Mouse (Mus musculus): ENCODE measurements around the gene Lancl1. TPM values are rescaled to one million over a fixed set of nuclear protein-coding genes. Genes with fewer than 3 reads are reported as not detected.

Gene Lancl1
- 39.5 TPM for polyA plus RNA-seq (2012; fragmentation: generic; extraction: Trizol)
- long read RNA-seq, experiment 1, full-length matches to known transcripts: 44 of 64 reads
- long read RNA-seq, experiment 1, partial matches to known transcripts: 5 of 64 reads
- long read RNA-seq, experiment 1, other reads (novel, unspliced or antisense): 15 of 64 reads
- long read RNA-seq, experiment 2, full-length matches to known transcripts: 108 of 123 reads
- long read RNA-seq, experiment 2, partial matches to known transcripts: 2 of 123 reads
- long read RNA-seq, experiment 2, other reads (novel, unspliced or antisense): 13 of 123 reads

DNA sequence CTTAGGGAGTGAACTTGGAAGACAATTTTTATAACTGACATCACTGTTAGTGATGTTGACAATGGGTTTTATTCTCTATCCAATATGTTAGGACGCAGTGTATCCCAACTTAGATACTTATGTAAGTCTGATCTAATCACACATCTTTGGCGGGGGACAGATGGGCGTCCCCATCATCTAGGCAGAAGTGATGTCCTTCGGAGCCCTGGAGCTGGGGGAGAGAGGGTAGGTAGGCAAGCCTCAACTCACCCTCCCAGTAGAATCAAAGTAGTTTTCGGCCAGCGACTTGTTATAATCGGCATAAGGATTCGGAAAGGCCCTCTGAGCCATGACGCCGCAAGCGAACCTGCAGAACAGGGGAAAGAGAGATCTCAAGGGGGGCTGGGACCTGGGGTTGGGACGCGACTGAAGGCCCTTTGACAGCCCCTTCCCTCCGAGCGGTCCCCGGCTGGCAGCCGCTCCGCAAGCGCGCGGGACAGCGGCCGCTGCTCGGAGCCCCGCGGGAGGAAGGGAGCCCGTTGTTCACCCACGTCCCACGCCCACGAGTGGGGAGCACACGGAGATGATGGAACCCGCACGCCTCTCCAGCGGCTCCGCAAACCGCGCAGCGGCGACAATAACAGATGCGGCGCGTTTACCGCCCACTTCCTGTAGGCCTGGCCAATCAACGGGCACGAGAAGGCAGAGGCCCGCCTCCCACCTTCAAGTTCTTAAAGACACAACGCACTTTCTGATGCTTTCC, at the start of gene Lancl1:
Lancl1 (minus strand) TSS at position 627 of the 742 bp plus-strand sequence.
- no peaks in the 10 kb centered on the region for H3K79me3 ChIP-seq (ENCODE audit: low read depth)
- H3K79me2 ChIP-seq (ENCODE audit: control insufficient read depth, insufficient read depth): no peaks in the 10 kb centered on the region
- no peaks in the 10 kb centered on the region for H3K27me3 ChIP-seq (ENCODE audit: control insufficient read depth, insufficient read depth, insufficient read length)
- TF ChIP-seq CTCF (IDR thresholded peaks at IDR 0.05; ENCODE audit: control insufficient read depth, insufficient read depth, insufficient read length) (no peak), MYOG (IDR thresholded peaks at IDR 0.05; ENCODE audit: control insufficient read depth, extremely low read depth, insufficient read length) (no peak), USF1 (IDR thresholded peaks at IDR 0.05; ENCODE audit: low read depth) (no peak), MAX (IDR thresholded peaks at IDR 0.05) (no peak), FOSL1 (IDR thresholded peaks at IDR 0.05; ENCODE audit: insufficient read depth, low read length, poor library complexity, severe bottlenecking) (no peak), MYOD1 (IDR thresholded peaks at IDR 0.05; ENCODE audit: control insufficient read depth, insufficient read length, low read depth) (no peak), CEBPB (IDR thresholded peaks at IDR 0.05; ENCODE audit: low read depth) (no peak)
- peak within 1 kb of the TSS; percentile 62 for H3ac ChIP-seq (ENCODE audit: control insufficient read depth, insufficient read length, low read depth)
- H3K36me3 ChIP-seq (ENCODE audit: control insufficient read depth, insufficient read depth): peaks cover 13% of the 10 kb centered on the region
- peak within 1 kb of the TSS; percentile 82 for H3K4me3 ChIP-seq (ENCODE audit: insufficient read depth, poor library complexity, severe bottlenecking)

DNA sequence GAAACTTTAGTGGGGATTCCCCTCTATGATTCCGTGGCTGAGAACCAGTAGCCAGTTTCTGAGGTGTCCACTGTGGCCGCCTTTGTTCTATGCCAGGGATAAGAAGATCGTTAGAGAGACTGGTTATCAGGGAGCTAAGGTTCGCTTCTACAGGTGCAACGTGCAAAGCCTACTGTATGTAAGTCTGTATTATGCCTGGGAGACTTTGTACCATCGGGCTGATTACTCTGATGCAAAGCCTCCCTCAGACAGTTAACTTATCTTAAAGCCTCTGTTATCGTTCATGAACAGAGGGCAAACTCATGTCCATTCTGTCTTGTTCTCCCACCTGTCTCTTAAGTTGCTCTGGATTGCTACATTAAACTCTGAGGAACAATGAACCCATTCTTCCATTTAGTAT, 40.5 kb upstream of the Lancl1 start:
- TF ChIP-seq CTCF (IDR thresholded peaks at IDR 0.05; ENCODE audit: control insufficient read depth, insufficient read depth, insufficient read length): no peak
- TF ChIP-seq MYOD1 (IDR thresholded peaks at IDR 0.05; ENCODE audit: control insufficient read depth, insufficient read length, low read depth): no peak
- no peak for TF ChIP-seq FOSL1 (IDR thresholded peaks at IDR 0.05; ENCODE audit: insufficient read depth, low read length, poor library complexity, severe bottlenecking)
- no peak for TF ChIP-seq CEBPB (IDR thresholded peaks at IDR 0.05; ENCODE audit: low read depth)
- TF ChIP-seq MAX (IDR thresholded peaks at IDR 0.05): no peak
- no peak for TF ChIP-seq USF1 (IDR thresholded peaks at IDR 0.05; ENCODE audit: low read depth)
- no peak for TF ChIP-seq MYOG (IDR thresholded peaks at IDR 0.05; ENCODE audit: control insufficient read depth, extremely low read depth, insufficient read length)
- Histone ChIP-seq H3K79me3 (ENCODE audit: low read depth) (no peaks in the 10 kb centered on the region), H3K79me2 (ENCODE audit: control insufficient read depth, insufficient read depth) (no peaks in the 10 kb centered on the region), H3K4me3 (ENCODE audit: insufficient read depth, poor library complexity, severe bottlenecking) (no peak overlapping the region), H3K36me3 (ENCODE audit: control insufficient read depth, insufficient read depth) (no peaks in the 10 kb centered on the region), H3ac (ENCODE audit: control insufficient read depth, insufficient read length, low read depth) (no peak overlapping the region), H3K27me3 (ENCODE audit: control insufficient read depth, insufficient read depth, insufficient read length) (no peaks in the 10 kb centered on the region)

DNA sequence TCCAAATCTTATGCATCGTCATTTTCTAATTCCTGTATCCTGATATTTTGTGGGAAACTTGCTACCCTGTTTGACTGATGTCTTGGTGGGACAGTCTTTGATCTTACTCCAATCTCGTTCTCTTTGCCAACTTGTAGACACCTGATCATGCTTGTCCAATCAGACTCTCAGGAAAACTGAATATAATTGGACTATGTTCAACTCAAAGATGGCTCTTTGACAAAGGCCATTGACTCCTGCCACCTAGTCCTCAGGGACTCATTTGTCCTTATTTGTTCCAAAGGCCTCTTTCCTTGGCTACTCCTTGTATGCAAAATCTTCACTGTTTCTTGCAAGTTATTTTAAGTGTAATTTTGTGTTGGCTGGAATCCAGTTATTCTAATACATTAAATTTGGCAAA, 40.0 kb upstream of the Lancl1 start:
- H3K27me3 ChIP-seq (ENCODE audit: control insufficient read depth, insufficient read depth, insufficient read length): no peaks in the 10 kb centered on the region
- H3K36me3 ChIP-seq (ENCODE audit: control insufficient read depth, insufficient read depth): no peaks in the 10 kb centered on the region
- H3K4me3 ChIP-seq (ENCODE audit: insufficient read depth, poor library complexity, severe bottlenecking): no peak overlapping the region
- H3K79me2 ChIP-seq (ENCODE audit: control insufficient read depth, insufficient read depth): no peaks in the 10 kb centered on the region
- H3ac ChIP-seq (ENCODE audit: control insufficient read depth, insufficient read length, low read depth): no peak overlapping the region
- TF ChIP-seq CEBPB (IDR thresholded peaks at IDR 0.05; ENCODE audit: low read depth) (no peak), MAX (IDR thresholded peaks at IDR 0.05) (no peak), CTCF (IDR thresholded peaks at IDR 0.05; ENCODE audit: control insufficient read depth, insufficient read depth, insufficient read length) (no peak), USF1 (IDR thresholded peaks at IDR 0.05; ENCODE audit: low read depth) (no peak), FOSL1 (IDR thresholded peaks at IDR 0.05; ENCODE audit: insufficient read depth, low read length, poor library complexity, severe bottlenecking) (no peak), MYOG (IDR thresholded peaks at IDR 0.05; ENCODE audit: control insufficient read depth, extremely low read depth, insufficient read length) (no peak), MYOD1 (IDR thresholded peaks at IDR 0.05; ENCODE audit: control insufficient read depth, insufficient read length, low read depth) (no peak)
- no peaks in the 10 kb centered on the region for H3K79me3 ChIP-seq (ENCODE audit: low read depth)

DNA sequence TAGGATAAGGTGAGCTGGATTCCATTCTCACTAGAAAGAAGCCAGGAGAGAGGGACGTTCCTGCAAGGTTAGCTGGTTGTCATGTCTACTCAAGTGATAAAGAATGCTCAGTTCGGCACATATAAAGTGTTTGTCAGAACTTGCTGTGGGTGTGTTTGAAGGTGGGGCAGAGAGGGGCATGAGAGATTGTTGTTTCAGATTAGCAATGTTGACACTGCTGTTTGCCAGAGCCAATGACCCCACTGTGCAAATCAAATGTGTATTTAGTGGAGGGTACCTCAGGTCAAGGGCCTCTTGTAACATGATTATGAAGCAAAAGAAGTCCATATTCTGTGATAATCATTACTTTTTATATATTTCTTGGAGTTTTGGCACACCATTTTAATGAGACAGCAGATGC, 39.1 kb upstream of the Lancl1 start:
- TF ChIP-seq MAX (IDR thresholded peaks at IDR 0.05): no peak
- no peak for TF ChIP-seq CTCF (IDR thresholded peaks at IDR 0.05; ENCODE audit: control insufficient read depth, insufficient read depth, insufficient read length)
- TF ChIP-seq FOSL1 (IDR thresholded peaks at IDR 0.05; ENCODE audit: insufficient read depth, low read length, poor library complexity, severe bottlenecking): no peak
- no peak for TF ChIP-seq MYOG (IDR thresholded peaks at IDR 0.05; ENCODE audit: control insufficient read depth, extremely low read depth, insufficient read length)
- TF ChIP-seq MYOD1 (IDR thresholded peaks at IDR 0.05; ENCODE audit: control insufficient read depth, insufficient read length, low read depth): no peak
- TF ChIP-seq CEBPB (IDR thresholded peaks at IDR 0.05; ENCODE audit: low read depth): no peak
- no peak for TF ChIP-seq USF1 (IDR thresholded peaks at IDR 0.05; ENCODE audit: low read depth)
- no peaks in the 10 kb centered on the region for H3K27me3 ChIP-seq (ENCODE audit: control insufficient read depth, insufficient read depth, insufficient read length)

DNA sequence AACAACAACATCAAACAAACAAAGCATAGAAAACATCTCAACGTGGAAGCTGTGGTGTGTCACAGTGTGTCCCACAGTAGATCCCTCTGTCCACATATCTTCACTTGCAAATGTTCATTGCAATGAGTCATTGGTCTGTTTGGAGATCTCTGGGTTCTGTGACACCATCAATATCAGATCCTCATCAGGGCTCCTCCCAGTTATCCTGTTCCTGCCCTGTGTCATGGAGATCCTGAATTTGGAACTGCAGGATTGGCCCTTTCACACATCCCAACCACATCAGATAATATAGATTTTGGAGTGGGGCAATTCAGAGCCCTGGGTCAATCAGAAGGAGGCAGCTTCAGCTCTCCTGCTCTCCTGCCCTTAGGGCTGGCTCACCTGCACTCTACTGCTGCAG, 28.9 kb upstream of the Lancl1 start:
- no peak for TF ChIP-seq MAX (IDR thresholded peaks at IDR 0.05)
- TF ChIP-seq CEBPB (IDR thresholded peaks at IDR 0.05; ENCODE audit: low read depth): no peak
- no peak for TF ChIP-seq USF1 (IDR thresholded peaks at IDR 0.05; ENCODE audit: low read depth)
- no peak for TF ChIP-seq MYOG (IDR thresholded peaks at IDR 0.05; ENCODE audit: control insufficient read depth, extremely low read depth, insufficient read length)
- no peak for TF ChIP-seq CTCF (IDR thresholded peaks at IDR 0.05; ENCODE audit: control insufficient read depth, insufficient read depth, insufficient read length)
- no peak for TF ChIP-seq MYOD1 (IDR thresholded peaks at IDR 0.05; ENCODE audit: control insufficient read depth, insufficient read length, low read depth)
- no peak for TF ChIP-seq FOSL1 (IDR thresholded peaks at IDR 0.05; ENCODE audit: insufficient read depth, low read length, poor library complexity, severe bottlenecking)
- H3K4me3 ChIP-seq (ENCODE audit: insufficient read depth, poor library complexity, severe bottlenecking): no peak overlapping the region

More for the DNA sequence above, 39.1 kb upstream of the Lancl1 start:
- no peaks in the 10 kb centered on the region for H3K79me2 ChIP-seq (ENCODE audit: control insufficient read depth, insufficient read depth)
- H3K36me3 ChIP-seq (ENCODE audit: control insufficient read depth, insufficient read depth): no peaks in the 10 kb centered on the region
- no peak overlapping the region for H3ac ChIP-seq (ENCODE audit: control insufficient read depth, insufficient read length, low read depth)
- H3K79me3 ChIP-seq (ENCODE audit: low read depth): no peaks in the 10 kb centered on the region
- no peak overlapping the region for H3K4me3 ChIP-seq (ENCODE audit: insufficient read depth, poor library complexity, severe bottlenecking)

More for the DNA sequence above, 28.9 kb upstream of the Lancl1 start:
- Histone ChIP-seq H3ac (ENCODE audit: control insufficient read depth, insufficient read length, low read depth) (no peak overlapping the region), H3K79me2 (ENCODE audit: control insufficient read depth, insufficient read depth) (no peaks in the 10 kb centered on the region), H3K36me3 (ENCODE audit: control insufficient read depth, insufficient read depth) (no peaks in the 10 kb centered on the region), H3K27me3 (ENCODE audit: control insufficient read depth, insufficient read depth, insufficient read length) (no peaks in the 10 kb centered on the region), H3K79me3 (ENCODE audit: low read depth) (no peaks in the 10 kb centered on the region)

Measured in C2C12 (cell line).